Mouse (Mus musculus) kidney, postnatal 25 days (tissue): ENCODE results near the gene Aknad1.

Source experiments
- DNase-seq, 2 experiments: peaks; one replicate each; pipeline ENCODE4 v3.0.0; 2021; ENCODE audit warnings: mixed read lengths in 2 of 2

Aknad1 gene

GRCm38 (mm10) chr3:108788455-108788794 is 49.0 kb downstream of the Aknad1 start:
- no peak for DNase-seq

GRCm38 (mm10) chr3:108789299-108789698 is 49.8 kb downstream of the Aknad1 start:
- no peak for DNase-seq

GRCm38 (mm10) chr3:108790499-108790898 is 51.0 kb downstream of the Aknad1 start:
- no peak for DNase-seq

GRCm38 (mm10) chr3:108791054-108791706 is 51.7 kb downstream of the Aknad1 start:
- no peak for DNase-seq

GRCm38 (mm10) chr3:108792420-108792819 is 53.0 kb downstream of the Aknad1 start:
- DNase-seq: no peak

- no peak for DNase-seq
These were observed 55.3 kb downstream of the Aknad1 start for GRCm38 (mm10) chr3:108794780-108795179.

- DNase-seq: no peak
These were observed 56.3 kb downstream of the Aknad1 start for GRCm38 (mm10) chr3:108795554-108796299.

- no peak for DNase-seq
These were observed 56.9 kb downstream of the Aknad1 start for GRCm38 (mm10) chr3:108796386-108796785.

- no peak for DNase-seq
These were observed 58.3 kb downstream of the Aknad1 start for GRCm38 (mm10) chr3:108797723-108798122.

GRCm38 (mm10) chr3:108798375-108798774 is 58.9 kb downstream of the Aknad1 start:
- no peak for DNase-seq

- no peak for DNase-seq
These were observed 66.2 kb downstream of the Aknad1 start for GRCm38 (mm10) chr3:108805622-108806021.

- DNase-seq: no peak
These were observed 71.3 kb downstream of the Aknad1 start for GRCm38 (mm10) chr3:108810747-108811263.

- no peak for DNase-seq
These were observed 76.2 kb downstream of the Aknad1 start for GRCm38 (mm10) chr3:108815631-108816030.

- peak; percentile 81 to 91 for DNase-seq
These were observed 91.0 kb downstream of the Aknad1 start for GRCm38 (mm10) chr3:108830493-108830892.

- no peak for DNase-seq
These were observed 92.3 kb downstream of the Aknad1 start for GRCm38 (mm10) chr3:108831750-108832149.
